Mouse (Mus musculus) A20 (cell line): Measurements from ENCODE around the gene Cfl1.

Source experiments
- DNase-seq: peaks from one replicate; pipeline ENCODE4 v3.0.0-alpha.2; 2011; ENCODE audit warnings: low read depth, low spot score

Cfl1 gene

DNA sequence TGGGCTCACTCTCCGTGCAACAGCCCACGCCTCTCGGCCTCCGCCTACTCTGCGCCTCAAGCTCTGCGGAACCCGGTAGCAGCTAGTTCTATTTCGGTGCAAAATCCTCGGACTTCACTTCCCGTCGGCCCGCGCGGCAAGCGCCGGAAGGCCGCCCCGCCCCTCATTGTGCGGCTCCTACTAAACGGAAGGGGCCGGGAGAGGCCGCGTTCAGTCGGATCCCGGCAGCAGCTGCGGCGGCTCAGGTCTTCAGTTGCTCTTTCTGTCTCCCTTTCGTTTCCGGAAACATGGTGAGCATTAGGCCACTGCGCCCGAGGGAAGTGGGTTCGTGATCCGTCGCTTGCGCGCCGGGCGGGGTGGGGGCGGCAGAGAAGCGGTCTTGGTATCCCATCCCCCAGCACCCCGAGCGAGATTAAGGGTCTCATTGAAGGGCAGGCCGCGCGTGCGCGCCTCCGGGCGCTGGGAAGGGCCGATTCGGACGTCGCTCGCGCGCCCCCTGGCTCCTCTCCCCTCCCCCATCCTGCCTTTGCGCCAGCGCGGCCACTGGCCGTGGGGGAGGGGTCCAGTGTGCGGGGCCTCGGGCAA lies at the start of gene Cfl1:
Cfl1 (plus strand) TSS at position 143 of the 585 bp plus-strand sequence.
- DNase-seq: peak; percentile 98

DNA sequence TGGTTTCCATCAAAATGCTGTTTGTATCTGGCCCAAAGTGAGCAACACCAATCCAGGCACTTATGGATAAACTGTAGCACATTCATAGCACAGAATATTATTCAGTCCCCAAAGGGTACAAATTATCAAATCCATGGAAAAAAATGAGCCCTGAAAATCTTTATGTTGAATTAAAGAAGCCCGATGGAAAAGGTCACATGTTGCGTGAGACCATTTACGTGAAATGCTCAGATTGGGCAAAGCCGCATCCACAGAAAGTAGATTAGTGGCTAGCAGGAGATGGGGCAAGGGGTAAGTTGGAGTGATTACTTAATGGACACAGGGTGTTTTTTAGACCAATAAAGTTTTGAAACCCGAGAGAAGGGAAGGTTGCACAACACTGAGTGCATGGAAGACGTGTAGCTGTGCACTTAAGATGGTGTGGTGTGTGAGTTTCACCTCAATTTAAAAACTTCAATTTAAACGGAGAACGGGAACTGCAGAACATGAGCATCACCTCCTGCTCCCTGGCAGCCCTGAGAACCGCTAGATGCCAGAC lies 45.8 kb upstream of the Cfl1 start:
- no peak for DNase-seq

DNA sequence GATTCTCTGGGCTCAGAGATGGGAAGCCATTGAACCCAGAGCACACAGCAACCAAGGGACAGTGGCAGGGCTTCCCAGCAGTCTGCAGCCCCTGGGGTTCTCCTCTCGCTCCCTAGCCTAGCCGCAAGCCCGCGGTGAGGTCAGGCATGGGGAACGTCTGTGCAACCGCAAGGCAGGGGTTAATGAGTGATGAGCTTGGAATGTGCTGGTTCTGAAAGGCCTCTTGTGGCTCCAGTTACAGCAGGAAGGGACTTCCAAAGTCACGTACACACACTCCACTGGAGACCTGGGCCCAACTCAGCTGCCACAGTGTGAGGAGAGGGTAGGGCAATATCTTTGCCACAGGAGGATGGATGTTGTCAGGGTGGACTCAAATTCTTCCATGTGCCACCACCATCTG lies 45.3 kb upstream of the Cfl1 start:
- no peak for DNase-seq

DNA sequence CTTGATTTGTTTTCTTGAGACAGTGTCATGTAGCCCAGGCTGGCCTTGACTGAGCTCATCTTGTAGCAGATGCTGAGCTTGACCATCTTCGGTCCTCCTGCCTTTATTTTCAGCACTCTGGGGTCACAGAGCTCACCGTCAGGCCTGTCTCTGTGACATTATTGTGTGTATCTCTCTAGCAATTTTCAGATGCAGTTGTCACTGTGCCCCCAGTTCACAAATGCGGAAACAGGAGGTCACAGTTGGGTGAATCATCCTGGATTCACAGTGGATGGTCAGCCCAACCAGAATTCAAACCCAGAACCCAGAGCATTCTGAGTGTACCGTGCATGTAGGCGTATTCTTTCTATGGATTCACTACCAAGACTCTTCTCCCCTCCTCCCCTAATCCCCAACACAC lies 44.5 kb upstream of the Cfl1 start:
- DNase-seq: no peak

DNA sequence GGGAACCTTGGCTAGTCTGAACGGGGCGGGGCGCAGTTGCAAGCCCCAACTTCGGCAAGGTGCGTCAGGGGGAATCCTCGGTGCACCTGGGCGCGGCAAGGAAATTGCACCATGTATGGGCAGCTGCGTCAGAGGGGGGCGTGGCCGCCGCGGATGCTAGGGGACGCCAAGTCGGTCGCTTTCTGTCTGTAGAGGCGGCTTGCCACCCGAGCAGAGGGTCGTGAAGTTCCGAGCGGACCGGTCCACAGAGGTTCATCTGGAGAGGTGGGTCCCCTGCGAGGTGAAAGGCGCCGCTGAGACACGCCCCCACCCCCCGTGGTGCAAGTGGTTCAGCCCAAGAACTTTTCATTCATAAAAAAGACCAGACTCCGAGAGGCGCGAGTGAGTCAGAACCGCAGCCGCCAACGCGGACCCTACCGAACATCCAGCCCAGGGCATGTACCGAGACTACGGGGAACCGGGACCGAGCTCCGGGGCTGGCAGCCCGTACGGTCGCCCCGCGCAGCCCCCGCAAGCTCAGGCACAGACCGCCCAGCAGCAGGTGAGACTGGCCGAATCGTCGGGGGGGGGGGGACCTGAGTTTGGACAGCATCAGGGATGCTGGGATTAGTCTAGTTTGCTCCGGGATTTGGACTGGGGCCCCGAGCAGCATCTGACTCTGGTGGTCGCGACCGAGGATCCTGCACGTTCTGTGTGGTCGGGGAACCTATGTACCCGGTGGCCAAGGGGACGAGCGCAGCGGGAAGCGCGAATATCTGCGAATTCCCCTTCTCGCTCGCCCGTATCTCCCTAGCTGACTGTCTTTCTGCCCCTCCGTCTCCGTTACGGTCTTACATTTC lies 42.5 kb upstream of the Cfl1 start, which contains the start of gene Fosl1:
Fosl1 (plus strand) TSS at position 33 of the 839 bp plus-strand sequence.
- DNase-seq: peak; percentile 82

DNA sequence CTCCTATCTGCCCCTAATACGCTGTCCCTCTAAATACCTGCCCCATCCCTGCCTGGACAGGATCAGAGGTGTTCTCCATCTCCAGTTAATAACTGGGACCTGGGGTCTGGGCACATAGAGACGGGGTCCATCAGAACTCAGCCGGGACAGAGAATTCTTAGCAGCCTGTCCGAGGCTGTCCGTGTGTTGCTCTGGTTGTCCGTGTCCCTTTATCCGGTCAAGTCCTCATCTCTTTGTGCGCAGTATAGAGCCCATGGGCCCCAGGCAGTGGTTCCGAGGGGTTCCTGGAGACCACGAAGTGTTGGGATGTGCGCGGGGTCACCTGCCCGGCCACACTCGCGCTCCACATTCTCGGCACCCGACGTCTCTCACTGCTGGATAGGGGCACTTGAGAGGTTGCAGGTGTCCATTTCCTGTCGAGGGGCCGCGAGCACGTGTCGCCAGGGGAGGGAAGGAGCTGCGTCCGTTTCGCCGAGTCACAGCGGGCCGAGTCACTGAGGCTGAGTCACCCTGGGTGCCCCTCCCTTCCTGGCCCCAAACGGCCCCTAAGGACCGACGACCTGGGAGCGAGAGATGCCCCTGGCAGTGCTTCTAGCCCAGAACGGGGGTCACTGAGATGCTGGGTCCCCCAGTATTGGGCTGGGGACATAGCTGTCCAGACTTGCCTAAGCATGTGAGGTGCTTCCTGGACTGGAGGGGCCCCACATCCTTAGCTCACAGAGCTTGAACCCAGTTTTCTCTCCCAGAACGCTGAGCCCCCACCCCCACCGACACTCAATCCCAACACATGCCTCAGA lies 41.7 kb upstream of the Cfl1 start:
- DNase-seq: no peak

DNA sequence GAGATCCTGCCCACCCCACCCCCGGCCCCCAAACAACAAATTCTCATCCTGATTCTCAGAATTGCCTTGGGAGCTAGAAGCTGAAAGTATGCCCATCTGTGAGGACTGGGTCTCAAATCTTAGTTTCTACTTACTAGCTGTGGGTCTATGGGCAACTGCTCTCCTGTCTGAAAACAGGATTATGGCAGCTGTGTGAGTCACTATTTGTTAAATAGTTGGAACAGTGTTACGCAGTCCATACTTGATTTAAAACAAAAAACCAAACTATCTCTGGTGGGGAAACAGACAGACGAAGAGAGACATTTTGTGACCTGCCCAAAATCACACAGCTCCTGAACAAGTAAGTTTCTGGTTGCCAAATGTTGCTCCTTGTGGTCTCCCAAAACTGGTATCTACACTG lies 40.6 kb upstream of the Cfl1 start:
- DNase-seq: no peak

DNA sequence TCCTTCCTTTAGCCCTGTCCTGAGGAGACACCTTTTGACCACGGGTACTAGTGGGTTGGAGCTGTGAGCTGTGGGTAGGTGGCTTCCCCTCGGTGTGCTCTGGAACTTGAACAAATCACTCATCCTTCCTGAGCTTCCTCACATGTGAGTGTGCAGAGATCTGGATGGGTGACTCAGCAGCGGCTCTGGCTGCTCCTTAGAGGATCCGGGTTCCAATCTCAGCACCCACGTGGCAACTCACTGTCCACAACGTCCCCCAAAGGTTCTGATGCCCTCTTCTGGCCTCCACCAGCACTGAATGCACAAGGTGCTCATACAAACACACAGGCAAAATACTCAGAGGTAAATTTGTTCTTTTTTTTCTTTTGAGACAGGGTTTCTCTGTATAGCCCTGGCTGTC lies 38.5 kb upstream of the Cfl1 start:
- no peak for DNase-seq

DNA sequence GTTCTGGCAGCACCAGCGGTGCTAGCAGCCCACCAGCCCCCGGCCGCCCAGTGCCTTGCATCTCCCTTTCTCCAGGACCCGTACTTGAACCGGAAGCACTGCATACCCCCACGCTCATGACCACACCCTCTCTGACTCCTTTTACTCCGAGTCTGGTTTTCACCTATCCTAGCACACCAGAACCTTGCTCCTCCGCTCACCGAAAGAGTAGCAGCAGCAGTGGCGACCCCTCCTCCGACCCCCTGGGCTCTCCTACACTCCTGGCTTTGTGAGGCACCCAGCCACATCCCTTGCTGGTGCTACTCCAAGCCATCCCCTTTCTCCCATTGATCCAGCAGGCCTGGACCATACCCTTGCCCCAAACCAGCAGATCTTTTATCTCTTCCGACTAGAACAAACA lies 35.2 kb upstream of the Cfl1 start:
- no peak for DNase-seq

DNA sequence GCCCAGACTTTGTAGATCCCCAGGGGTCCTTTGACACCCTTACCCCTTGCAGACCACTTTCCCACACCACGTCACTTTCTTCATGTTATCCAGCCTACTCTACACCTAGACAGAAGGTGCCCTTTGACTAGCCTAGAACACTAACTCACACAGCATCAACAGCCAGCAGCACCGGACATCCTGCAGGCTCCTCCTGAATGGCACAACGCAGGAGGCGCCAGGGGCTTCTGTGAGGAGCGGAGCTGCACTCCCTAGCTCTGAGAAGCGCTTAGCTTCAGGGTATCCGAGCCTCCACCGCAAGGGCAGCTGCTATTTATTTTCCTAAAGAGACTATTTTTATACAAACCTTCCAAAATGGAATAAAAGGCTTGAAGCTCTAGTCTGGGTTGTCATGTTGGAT lies 34.7 kb upstream of the Cfl1 start:
- DNase-seq: no peak

DNA sequence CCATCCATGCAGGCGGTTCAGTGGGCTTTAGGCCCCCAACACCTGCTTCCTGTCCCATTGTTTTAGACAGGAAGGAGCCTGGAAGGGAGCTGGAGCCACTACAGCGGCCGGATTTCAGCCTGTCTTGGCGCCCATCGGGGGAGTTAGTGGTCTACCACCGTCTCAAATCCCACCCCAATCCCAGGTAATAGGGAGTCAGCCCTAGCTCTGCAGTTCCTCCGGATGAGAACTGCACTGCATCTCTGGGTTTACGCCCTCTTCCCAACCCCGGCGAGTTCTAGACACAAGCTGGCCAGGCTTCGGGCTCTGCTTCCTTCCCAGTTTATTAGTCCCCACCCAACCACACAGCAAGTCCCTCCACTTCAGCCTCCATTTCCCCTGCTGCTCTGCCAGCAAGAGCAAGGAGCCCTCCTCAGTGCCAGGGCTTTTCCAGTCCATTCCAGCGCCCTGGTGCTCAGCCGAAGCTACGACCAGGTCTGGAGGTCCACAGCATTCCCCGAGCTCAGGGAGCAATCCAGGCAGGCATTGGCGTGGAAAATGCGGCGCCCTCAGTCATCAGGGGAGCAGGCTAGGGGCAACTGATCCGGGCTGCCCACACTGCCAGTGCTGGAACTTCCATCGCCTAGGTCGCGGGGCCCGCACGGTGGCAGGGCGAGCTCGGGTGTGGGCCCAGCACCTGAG lies 33.9 kb upstream of the Cfl1 start:
- DNase-seq: no peak

DNA sequence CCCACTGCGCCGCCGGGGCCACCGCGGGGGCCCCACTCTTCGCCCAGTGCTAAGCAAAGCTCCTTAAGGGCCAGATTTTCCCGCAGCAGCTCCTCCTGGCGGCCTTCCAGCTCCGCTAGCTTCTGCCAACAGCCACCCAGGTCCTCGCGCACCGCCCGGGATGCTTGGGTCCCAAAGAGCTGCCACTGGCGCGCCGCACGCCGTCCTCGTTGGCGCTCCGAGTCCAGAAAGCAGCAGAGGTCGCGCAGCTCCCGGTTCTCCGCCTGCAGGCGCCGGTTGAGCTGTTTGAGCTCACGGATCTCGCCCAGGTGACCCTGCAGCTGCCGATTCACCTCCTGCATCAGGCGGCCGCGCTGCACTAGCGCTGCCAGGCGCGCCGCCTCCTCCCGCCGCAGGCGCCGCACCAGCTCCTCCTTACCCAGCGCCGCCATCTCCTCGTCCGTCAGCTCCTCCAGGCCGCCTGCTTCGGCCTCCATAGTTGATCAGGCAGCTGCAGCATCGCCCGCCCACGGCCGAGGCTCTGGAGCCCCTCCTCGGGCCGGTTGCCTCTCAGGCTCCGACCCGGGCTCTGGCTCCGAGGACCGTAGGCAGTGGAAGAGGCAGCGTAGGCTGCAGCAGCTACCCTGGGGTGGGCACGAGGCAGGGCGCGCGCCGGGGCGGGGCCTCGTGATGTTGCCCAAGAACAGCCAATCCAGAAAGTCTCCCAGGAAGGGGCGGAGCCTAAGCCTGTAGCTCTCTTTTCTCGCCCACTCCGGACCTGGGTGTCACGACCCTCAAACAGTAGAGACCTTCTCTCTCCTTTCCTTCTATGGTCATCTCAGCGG lies 33.1 kb upstream of the Cfl1 start:
- peak; percentile 97 for DNase-seq

DNA sequence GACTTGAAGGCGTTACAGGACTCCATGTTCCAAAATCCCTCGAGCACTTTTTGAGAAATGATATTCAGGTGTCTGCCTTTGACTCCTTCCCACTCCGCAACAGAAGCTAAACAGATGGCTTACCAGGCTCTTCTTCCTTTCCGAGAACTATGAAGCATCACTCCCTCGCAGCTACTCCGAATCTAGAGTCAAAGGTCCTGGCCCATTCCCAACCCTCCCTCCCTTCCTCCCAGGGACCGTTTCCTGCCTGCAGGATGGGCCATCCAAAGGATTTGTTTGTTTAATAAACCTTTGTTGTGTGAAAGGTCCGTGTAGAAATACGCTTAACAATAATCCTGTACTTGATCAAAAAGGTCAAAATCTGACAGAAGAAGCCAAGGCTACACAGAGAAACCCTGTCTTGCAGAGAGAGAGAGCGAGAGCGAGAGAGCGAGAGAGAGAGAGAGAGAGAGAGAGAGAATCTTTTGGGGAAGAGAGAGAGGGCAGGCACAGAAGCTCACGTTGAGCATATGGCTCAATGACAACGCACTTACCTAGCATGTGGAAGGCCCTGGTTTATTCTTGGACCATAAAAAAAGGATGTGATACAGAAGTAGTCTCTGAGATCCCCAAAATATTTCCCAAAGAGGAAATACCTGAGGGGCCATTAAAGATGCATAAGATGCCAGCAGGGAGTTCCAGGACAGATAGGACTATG lies 32.4 kb upstream of the Cfl1 start, which contains the start of gene Ccdc85b:
Ccdc85b (minus strand) TSS at position 149 of the 697 bp plus-strand sequence.
- no peak for DNase-seq

DNA sequence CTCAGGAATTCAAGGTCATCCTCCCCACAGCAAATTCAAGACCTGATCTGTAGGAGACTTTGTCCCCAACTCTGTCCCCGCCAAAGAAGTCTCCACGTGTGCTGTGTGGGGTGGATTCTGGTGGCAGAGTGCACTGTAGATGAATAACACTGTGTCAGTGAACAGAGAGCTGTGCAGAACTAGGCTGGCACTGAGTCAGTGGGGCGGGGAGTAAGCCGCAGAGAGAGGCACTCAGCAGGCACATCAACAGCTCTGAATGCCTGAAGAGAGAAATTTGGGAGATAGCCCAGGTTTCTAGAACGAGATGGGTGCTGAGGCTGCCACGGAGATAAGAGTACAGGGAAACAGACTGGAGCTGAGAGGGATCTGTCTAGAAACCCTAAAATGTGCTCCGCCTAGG lies 31.2 kb upstream of the Cfl1 start:
- DNase-seq: no peak

DNA sequence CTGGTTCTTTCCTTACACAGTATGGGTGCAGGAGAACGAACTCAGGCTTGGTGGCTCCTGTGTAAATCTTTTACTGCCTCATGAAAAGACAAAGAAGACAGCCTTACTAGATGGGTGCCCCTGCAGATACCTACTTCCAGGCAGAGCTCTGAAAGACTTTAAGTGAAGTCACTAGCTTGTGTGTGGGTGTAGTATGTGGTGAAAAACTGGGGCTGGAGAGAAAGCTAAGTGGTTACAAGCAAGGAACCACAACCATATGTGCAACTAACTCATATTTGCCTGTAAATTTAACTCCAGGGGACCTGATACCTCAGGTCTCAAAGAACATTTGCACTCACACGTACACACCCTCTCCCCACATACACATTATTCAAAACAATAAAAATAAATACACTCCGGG lies 30.4 kb upstream of the Cfl1 start:
- DNase-seq: no peak

DNA sequence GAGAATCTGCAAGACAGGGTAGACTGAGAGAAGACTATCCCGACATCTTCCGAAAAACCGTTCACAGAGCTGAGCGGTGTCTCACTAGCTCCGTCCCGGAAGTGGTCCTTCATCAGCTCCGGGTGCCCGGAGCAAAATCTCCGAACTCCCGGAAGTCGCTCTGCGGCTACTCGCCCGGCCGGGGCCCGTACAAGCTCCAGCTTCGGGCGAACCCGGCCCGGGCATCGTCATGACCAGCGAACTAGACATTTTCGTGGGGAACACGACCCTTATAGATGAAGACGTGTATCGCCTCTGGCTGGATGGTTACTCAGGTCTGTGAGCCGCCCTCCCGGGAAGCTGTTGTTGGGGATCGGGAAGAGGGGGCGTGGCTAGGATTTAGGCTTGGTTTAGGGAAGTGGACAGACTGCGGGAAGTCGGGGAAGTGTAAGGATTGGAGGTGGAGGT lies 29.8 kb upstream of the Cfl1 start, which contains the start of gene Fibp:
Fibp (plus strand) TSS at position 151 of the 447 bp plus-strand sequence.
- DNase-seq: peak; percentile 94

DNA sequence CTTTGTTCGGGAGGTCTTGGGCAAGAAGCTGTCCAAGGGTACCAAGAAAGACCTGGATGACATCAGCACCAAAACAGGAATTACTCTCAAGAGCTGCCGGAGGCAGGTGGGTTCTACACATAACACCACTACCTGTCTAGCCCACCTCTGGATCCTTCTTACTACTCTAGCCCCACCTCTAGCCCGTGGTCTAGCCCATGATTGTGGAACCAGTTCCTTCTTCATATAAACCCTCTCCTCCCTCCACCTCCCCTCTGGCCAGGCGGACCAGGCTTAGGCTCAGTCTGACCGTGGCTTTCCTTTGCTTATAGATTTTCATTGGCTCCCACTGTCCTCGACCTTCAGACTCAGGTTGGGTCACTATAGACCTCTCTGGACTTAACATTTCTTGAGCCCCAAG lies 28.8 kb upstream of the Cfl1 start:
- no peak for DNase-seq

DNA sequence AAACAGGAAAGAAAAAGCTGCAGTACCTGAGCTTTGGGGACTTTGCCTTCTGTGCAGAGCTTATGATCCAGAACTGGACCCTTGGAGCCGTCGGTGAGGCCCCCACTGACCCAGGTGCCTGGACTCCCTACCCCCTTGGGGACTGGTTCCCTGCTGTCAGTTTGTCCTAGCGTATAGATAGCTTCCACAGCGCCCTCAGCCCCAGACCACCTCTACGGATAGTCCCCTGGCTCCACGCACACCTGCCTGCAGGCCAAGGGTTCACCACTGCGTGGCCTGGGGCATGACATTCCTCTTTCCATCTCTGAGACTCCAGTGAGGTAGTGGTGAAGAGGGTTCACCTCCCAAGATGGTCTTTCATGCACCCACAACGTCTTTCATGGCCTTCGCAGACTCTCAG lies 27.0 kb upstream of the Cfl1 start:
- no peak for DNase-seq

DNA sequence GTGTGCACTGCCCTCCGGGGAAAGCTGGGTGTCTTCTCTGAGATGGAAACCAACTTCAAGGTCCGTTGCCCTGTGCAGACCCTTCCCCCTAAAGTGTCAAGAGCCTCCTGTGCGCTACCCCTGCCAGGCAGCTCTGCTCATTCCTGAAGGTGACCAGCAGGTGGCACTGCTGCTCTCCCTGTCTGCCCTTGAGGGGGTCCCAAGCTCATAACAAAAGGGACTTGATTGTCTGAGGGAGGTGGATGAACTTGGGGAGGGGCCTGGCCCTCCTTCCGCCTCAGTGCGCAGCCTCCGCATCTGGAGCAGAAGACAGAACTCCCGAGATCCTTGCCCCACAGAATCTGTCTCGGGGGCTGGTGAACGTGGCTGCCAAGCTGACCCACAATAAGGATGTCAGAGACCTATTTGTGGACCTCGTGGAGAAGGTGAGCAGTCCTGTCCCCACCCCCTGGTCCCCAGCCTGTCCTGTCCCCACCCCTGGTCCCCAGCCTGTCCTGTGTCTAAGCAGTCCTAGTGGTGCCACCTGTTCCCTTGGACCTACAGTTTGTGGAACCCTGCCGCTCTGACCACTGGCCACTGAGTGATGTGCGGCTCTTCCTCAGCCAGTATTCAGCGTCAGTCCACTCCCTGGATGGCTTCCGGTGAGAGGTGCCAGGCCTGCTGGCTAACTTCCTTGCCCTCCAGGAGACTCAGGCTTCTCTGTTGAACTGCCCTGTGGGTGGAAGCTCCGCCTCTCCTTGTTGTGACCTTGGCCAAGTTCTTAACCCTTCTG lies 26.3 kb upstream of the Cfl1 start:
- DNase-seq: peak; percentile 58
